In the genomic region with DNA sequence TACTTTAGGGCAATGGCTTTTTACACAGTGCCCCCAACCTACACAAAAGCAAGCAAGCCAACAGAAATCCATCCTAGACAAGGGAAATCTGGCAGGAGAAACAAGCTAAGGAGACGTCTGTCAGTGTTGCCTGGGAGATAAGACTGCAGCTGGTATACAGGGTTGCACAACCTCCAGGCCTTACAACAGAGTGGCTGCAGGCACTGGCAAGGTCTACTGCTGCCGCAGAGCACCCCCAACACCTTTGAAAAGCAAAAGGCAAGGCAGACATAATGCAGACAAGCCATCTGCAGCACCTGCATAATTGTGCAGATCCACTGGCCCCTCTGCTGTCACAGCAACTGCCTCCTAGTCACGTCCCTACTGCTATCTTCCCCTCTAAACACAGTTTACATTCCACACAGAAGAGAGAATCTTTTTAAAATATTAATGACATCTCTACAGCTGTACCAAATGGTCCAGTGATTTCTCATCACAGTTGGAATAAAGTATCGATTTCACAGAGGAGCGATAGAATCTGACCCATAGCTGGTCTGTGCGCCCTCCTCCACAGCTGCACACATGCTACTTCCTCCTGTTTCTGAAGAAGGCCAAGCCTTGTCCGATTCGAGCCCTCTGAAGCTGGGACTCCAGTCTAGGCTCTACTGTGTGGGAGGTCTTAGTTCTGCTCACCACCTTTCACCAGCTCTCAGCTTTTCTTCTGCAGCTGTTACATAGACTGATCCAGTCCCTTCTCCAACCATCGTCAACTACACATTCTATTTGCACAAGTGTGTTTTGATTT, we compare ENCODE assay signal across 7 mouse cellular contexts. TPM values are rescaled to one million over a fixed set of nuclear protein-coding genes. Genes with fewer than 3 reads are reported as not detected.
DNase-seq lines count a peak whose midpoint lies in the region; ATAC-seq and TF ChIP-seq lines count a peak whose summit lies in the region.

No protein-coding gene starts in this region.

- peak; percentile 89 for ATAC-seq in forebrain, embryonic 14.5 days
- ATAC-seq in intestine, postnatal 0 days, result peak; percentile 84
- peak; percentile 78 for ATAC-seq in midbrain, embryonic 14.5 days (ENCODE audit: low FRiP score, low TSS enrichment)

- WGBS in forebrain, embryonic 14.5 days, result 56% methylated on average over 9 of the region's 9 CpGs
- 36% methylated on average over 9 of the region's 9 CpGs for WGBS in intestine, postnatal 0 days
- WGBS in midbrain, embryonic 14.5 days, result 47% methylated on average over 9 of the region's 9 CpGs

- H3K27me3 ChIP-seq in forebrain, embryonic 14.5 days (replicated peaks; ENCODE audit: control insufficient read depth, insufficient read depth, low read length), result no peaks in the 10 kb centered on the region
- H3K27me3 ChIP-seq in intestine, postnatal 0 days (replicated peaks; ENCODE audit: control insufficient read depth, insufficient read depth, low read length), result no peaks in the 10 kb centered on the region
- no peaks in the 10 kb centered on the region for H3K27me3 ChIP-seq in midbrain, embryonic 14.5 days (ENCODE audit: control insufficient read depth, insufficient read depth, low read length)

- 0 out of 2 replicates have a peak overlapping the region, but pooled peaks have one; percentile 2 for H3K4me2 ChIP-seq in forebrain, embryonic 14.5 days (ENCODE audit: low read length)
- H3K4me2 ChIP-seq in intestine, postnatal 0 days (replicated peaks; ENCODE audit: low read depth), result 0 out of 2 replicates have a peak overlapping the region, but pooled peaks have one; percentile 4
- H3K4me2 ChIP-seq in midbrain, embryonic 14.5 days (ENCODE audit: low read length), result peak overlapping the region; percentile 29

- H3K36me3 ChIP-seq in forebrain, embryonic 14.5 days (ENCODE audit: control insufficient read depth, insufficient read depth, low read length), result no peaks in the 10 kb centered on the region
- no peaks in the 10 kb centered on the region for H3K36me3 ChIP-seq in intestine, postnatal 0 days (ENCODE audit: control insufficient read depth, insufficient read depth)
- no peaks in the 10 kb centered on the region for H3K36me3 ChIP-seq in midbrain, embryonic 14.5 days (ENCODE audit: control insufficient read depth, insufficient read depth, low read length)

- no peak overlapping the region for H3K4me3 ChIP-seq in forebrain, embryonic 14.5 days (ENCODE audit: low read depth, low read length)
- H3K4me3 ChIP-seq in intestine, postnatal 0 days (ENCODE audit: low read depth, low read length), result no peak overlapping the region
- H3K4me3 ChIP-seq in midbrain, embryonic 14.5 days (replicated peaks; ENCODE audit: low read depth, low read length), result no peak overlapping the region

- H3K9me3 ChIP-seq in forebrain, embryonic 14.5 days (replicated peaks; ENCODE audit: control insufficient read depth, low read length), result no peaks in the 10 kb centered on the region
- H3K9me3 ChIP-seq in intestine, postnatal 0 days (ENCODE audit: control insufficient read depth), result no peaks in the 10 kb centered on the region
- no peaks in the 10 kb centered on the region for H3K9me3 ChIP-seq in midbrain, embryonic 14.5 days (ENCODE audit: control insufficient read depth, low read length)

- TF ChIP-seq CTCF in intestine, postnatal 0 days (IDR thresholded peaks at IDR 0.05; ENCODE audit: low read depth), result no peak

- peak overlapping the region; percentile 32; the same call in 1 of the 2 replicates for H3K9ac ChIP-seq in forebrain, embryonic 14.5 days (ENCODE audit: low read length)
- no peak overlapping the region for H3K9ac ChIP-seq in intestine, postnatal 0 days (ENCODE audit: low read depth, low read length)
- H3K9ac ChIP-seq in midbrain, embryonic 14.5 days (replicated peaks; ENCODE audit: low read length), result peak overlapping the region; percentile 40; the same call in 1 of the 2 replicates

- peak overlapping the region; percentile 80 for H3K27ac ChIP-seq in forebrain, embryonic 14.5 days (ENCODE audit: low read depth, low read length)
- H3K27ac ChIP-seq in intestine, postnatal 0 days (ENCODE audit: low read depth, low read length), result no peak overlapping the region
- peak overlapping the region; percentile 82 for H3K27ac ChIP-seq in midbrain, embryonic 14.5 days (replicated peaks; ENCODE audit: low read depth, low read length)

- peaks cover 16% of the 10 kb centered on the region for H3K4me1 ChIP-seq in forebrain, embryonic 14.5 days (ENCODE audit: control insufficient read depth, insufficient read depth, low read length)
- peaks cover 11% of the 10 kb centered on the region; the same call in 1 of the 2 replicates for H3K4me1 ChIP-seq in intestine, postnatal 0 days (replicated peaks; ENCODE audit: control insufficient read depth, insufficient read depth, low read length)
- peaks cover 16% of the 10 kb centered on the region for H3K4me1 ChIP-seq in midbrain, embryonic 14.5 days (ENCODE audit: control insufficient read depth, insufficient read depth, low read length)

- DNase-seq in 3134 (ENCODE audit: extremely low read depth, insufficient read length, low spot score) (peak; percentile 14), 3T3-L1 (ENCODE audit: low read depth, low spot score) (peak; percentile 80)
- peak; percentile 79 for DNase-seq in forebrain, embryonic 14.5 days (ENCODE audit: low spot score)
- DNase-seq in midbrain, embryonic 14.5 days, result peak; percentile 61
- no peak for DNase-seq in spleen, postnatal 36 days (ENCODE audit: low spot score in 2 of 2)
- no peak for DNase-seq in gastrocnemius, adult 18-20 months (ENCODE audit: low spot score)

RNA-seq across cellular contexts. Expression of a gene that starts 16.1 kb away (rescaled TPM):
- 2.1 TPM in 2 replicates for polyA plus RNA-seq in forebrain, embryonic 14.5 days (2014; fragmentation: Nextera tagmentation; extraction: Ambion mirVana)
- polyA plus RNA-seq in intestine, postnatal 0 days (2015; fragmentation: Nextera tagmentation; extraction: Ambion mirVana), result 1.9 and 2.0 TPM in 2 replicates
- polyA plus RNA-seq in midbrain, embryonic 14.5 days (2014; fragmentation: Nextera tagmentation; extraction: Ambion mirVana), result 2.9 and 3.1 TPM in 2 replicates
- 1 to 10 TPM; 7.5 to 8.5 TPM for total RNA-seq in gastrocnemius, adult 18-20 months (2021)

Comparison
In these comparisons a context has a peak if more than half of its experiments do, and no peak if none do; other contexts are left out.
1. DNase-seq: peak in 3134 (single experiment), 3T3-L1 (single experiment), forebrain, embryonic 14.5 days (single experiment) and midbrain, embryonic 14.5 days (single experiment); none in spleen, postnatal 36 days (0 of 2) and gastrocnemius, adult 18-20 months (single experiment).
2. Peak in every context shown above with its lines, with median percentiles within 50 percentile points of each other: ATAC-seq and H3K4me2 ChIP-seq.